Mouse (Mus musculus) v-Abl transformed pro-B cells (cell line): ENCODE measurements around the gene Olfr1106.

Source experiments
- in situ Hi-C, 2 experiments: fragments of 400-800 bp; cut with MboI; formaldehyde crosslinking; loops; one replicate each; pipeline ENCODE4 v1.15.1; 2025; ENCODE audit not compliant: unreplicated experiment in 2 of 2

Olfr1106 gene

GRCm38 (mm10) chr2:87052173-87052572, at the start of gene Olfr1106:
TSS of gene Olfr1106 (minus strand) at chr2:87052273.
- in situ Hi-C loops = no loop called here

DNA sequence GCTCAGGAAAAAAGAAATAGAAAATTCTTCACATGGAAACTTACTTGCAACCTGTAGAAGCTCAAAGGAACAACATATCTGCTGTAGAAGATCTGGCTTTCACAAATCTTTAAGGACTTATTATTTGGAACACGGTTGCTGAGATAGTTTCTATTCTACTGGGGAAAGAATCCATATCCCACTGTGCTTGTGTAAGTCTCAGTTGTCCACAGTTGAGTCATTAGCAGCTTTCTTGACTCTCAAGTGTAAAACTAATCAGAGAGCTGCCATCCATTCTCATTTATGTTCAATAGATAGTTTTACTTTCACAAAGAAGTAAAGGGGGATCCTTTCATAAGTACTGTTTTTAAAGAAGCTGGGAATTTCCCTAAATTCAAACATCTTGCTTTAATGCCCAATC, 43.8 kb upstream of the Olfr1106 start, which contains the start of gene Olfr1109:
Gene Olfr1109 (minus strand): TSS at position 101 of the 400 bp plus-strand sequence.
- in situ Hi-C loops = no loop called here

DNA sequence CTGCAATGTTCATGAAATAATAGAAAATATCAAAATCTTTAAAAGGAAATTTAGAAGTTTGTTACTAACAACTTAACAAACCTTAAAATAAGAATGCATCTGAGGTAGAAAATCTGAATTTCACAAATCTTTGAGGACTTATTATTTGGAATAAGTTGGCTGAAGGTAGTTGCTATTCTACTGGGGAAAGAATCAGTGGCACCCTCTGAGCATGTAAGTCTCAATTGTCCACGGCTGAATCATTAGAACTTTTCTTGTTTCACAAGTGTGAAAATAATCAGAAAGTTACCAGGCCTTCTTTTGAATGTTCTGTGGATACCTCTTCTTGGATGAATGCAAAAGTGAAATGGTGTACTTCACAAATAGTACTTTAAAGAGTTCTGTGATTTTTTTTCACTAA, 23.6 kb upstream of the Olfr1106 start, which contains the start of gene Olfr1107:
Gene Olfr1107 (minus strand): TSS at position 101 of the 400 bp plus-strand sequence.
- in situ Hi-C loops = no loop called here

DNA sequence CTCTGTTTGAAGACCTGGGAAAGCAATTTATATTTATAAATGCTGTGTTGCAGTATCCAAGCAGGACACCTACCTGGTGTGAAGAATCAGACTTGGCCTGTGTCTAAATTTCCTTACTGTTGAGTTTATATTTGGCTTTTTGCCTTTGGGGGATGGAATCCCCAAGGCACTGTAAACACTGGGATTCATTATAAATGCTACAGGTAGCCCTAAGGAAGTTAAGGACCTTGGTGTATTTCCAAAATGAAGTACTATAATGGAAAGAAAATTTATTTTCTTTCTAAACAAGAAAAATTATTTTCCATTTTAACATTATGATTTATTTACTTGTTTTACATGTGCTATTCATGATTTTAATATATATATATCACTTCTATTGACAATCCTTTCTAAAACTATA, 15.6 kb downstream of the Olfr1106 start, which contains the start of gene Olfr1105:
Gene Olfr1105 (minus strand): TSS at position 101 of the 400 bp plus-strand sequence.
- in situ Hi-C loops = no loop called here

DNA sequence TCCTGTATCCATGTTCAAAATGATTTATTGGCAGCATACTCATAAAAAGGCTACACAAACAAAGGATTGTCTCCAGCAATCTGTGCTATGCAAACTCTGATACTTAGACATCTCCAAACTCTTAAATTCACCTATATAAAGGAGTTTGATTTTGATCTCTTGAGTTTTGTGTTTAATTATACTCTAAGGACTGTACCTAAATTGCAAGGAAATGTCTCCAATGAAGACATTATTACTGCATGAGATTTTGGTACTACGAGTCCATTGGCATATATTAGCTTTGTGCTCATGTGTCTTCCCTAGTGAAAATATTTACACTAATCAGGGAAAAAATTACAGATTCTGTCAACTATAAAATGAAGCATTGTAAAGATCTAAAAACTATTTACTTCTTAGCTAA, 25.1 kb downstream of the Olfr1106 start, which contains the start of gene Olfr1104:
Gene Olfr1104 (minus strand): TSS at position 101 of the 400 bp plus-strand sequence.
- in situ Hi-C loops = no loop called here

GRCm38 (mm10) chr2:86998098-86998497, 54.0 kb downstream of the Olfr1106 start, which contains the start of gene Olfr1102:
TSS of gene Olfr1102 (plus strand) at chr2:86998398.
- in situ Hi-C loops = no loop called here
